Mouse (Mus musculus): ENCODE results near the gene Gtf2a1l. TPM values are rescaled to one million over a fixed set of nuclear protein-coding genes. Genes with fewer than 3 reads are reported as not detected.

Gtf2a1l gene
- total RNA-seq, 2 experiments from 2014 or later = not detected

GRCm38 (mm10) chr17:88652702-88653374 is 15.6 kb upstream of the Gtf2a1l start:
- DNase-seq (ENCODE audit: low spot score in 2 of 2) = peak; percentile 80 to 84

- no peak for DNase-seq (ENCODE audit: low spot score in 2 of 2)
Observed at GRCm38 (mm10) chr17:88653375-88653769, 15.1 kb upstream of the Gtf2a1l start.

- DNase-seq (ENCODE audit: low spot score in 2 of 2) = no peak
Observed at GRCm38 (mm10) chr17:88658510-88658909, 9.9 kb upstream of the Gtf2a1l start.

- DNase-seq (ENCODE audit: low spot score in 2 of 2) = no peak
Observed at GRCm38 (mm10) chr17:88666076-88666475, 2.4 kb upstream of the Gtf2a1l start.

GRCm38 (mm10) chr17:88669921-88670320 is 1.5 kb downstream of the Gtf2a1l start:
- DNase-seq (ENCODE audit: low spot score in 2 of 2) = no peak

- no peak for DNase-seq (ENCODE audit: low spot score in 2 of 2)
Observed at GRCm38 (mm10) chr17:88670800-88671199, 2.3 kb downstream of the Gtf2a1l start.

- no peak for DNase-seq (ENCODE audit: low spot score in 2 of 2)
Observed at GRCm38 (mm10) chr17:88675310-88676309, 7.2 kb downstream of the Gtf2a1l start.

- no peak for DNase-seq (ENCODE audit: low spot score in 2 of 2)
Observed at GRCm38 (mm10) chr17:88688226-88688625, 19.8 kb downstream of the Gtf2a1l start.

GRCm38 (mm10) chr17:88696656-88697333 is 28.3 kb downstream of the Gtf2a1l start:
- DNase-seq (ENCODE audit: low spot score in 2 of 2) = no peak

GRCm38 (mm10) chr17:88700901-88701300 is 32.4 kb downstream of the Gtf2a1l start:
- DNase-seq (ENCODE audit: low spot score in 2 of 2) = no peak

- no peak for DNase-seq (ENCODE audit: low spot score in 2 of 2)
Observed at GRCm38 (mm10) chr17:88702345-88702744, 33.9 kb downstream of the Gtf2a1l start.

- no peak for DNase-seq (ENCODE audit: low spot score in 2 of 2)
Observed at GRCm38 (mm10) chr17:88703112-88703511, 34.7 kb downstream of the Gtf2a1l start.

- no peak for DNase-seq (ENCODE audit: low spot score in 2 of 2)
Observed at GRCm38 (mm10) chr17:88706231-88706649, 37.8 kb downstream of the Gtf2a1l start.

GRCm38 (mm10) chr17:88749646-88750045 is 81.2 kb downstream of the Gtf2a1l start:
- no peak for DNase-seq (ENCODE audit: low spot score in 2 of 2)

GRCm38 (mm10) chr17:88752827-88753471 is 84.5 kb downstream of the Gtf2a1l start:
- peak; percentile 8 to 23 for DNase-seq (ENCODE audit: low spot score in 2 of 2)

GRCm38 (mm10) chr17:88753472-88753857 is 85.0 kb downstream of the Gtf2a1l start:
- DNase-seq (ENCODE audit: low spot score in 2 of 2) = no peak

- DNase-seq (ENCODE audit: low spot score in 2 of 2) = no peak
Observed at GRCm38 (mm10) chr17:88755776-88756175, 87.3 kb downstream of the Gtf2a1l start.

- no peak for DNase-seq (ENCODE audit: low spot score in 2 of 2)
Observed at GRCm38 (mm10) chr17:88758003-88758437, 89.6 kb downstream of the Gtf2a1l start.

GRCm38 (mm10) chr17:88763396-88764135 is 95.1 kb downstream of the Gtf2a1l start:
- no peak for DNase-seq (ENCODE audit: low spot score in 2 of 2)

- DNase-seq (ENCODE audit: low spot score in 2 of 2) = no peak
Observed at GRCm38 (mm10) chr17:88764136-88764485, 95.7 kb downstream of the Gtf2a1l start.

Measured in adrenal gland, adult 18-20 months (tissue).